7 mouse cellular contexts compared by ENCODE assay signal in the genomic region with DNA sequence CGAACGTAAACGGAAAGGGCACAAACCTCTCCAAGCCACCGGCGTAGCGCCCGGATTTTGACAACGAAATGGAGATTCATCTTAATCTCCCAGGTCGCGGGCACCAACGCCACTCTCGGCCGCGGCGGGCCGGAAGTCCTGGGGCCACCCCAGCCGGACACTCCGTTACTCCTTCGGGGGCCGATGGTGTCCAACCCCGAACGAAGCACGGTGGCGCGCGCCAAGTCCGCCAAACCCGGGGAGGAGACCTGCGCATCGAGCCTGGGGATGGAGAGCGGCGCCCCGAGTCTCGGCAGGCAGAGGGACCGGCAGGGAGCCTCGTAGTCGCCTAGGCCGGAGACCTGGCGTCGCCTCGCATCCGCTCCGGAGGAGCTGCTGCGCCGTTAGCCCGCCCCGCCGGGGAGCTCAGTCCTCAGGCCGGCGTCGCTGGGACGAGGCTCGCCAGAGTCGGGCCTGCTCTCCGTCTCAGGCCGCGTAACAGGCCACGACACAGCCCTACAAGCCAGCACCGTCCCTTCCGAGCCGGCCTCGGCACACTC. TPM values are rescaled to one million over a fixed set of nuclear protein-coding genes. Genes with fewer than 3 reads are reported as not detected.
DNase-seq lines count a peak whose midpoint lies in the region; ATAC-seq and TF ChIP-seq lines count a peak whose summit lies in the region.

No protein-coding gene starts in this region.

- H3K4me3 ChIP-seq in lung, embryonic 15.5 days = peak overlapping the region; percentile 91
- peak overlapping the region; percentile 97 for H3K4me3 ChIP-seq in liver, embryonic 11.5 days (ENCODE audit: low read depth, low read length)
- peak overlapping the region; percentile 86 for H3K4me3 ChIP-seq in stomach, postnatal 0 days (ENCODE audit: low read depth, low read length)

- H3K27me3 ChIP-seq in lung, embryonic 15.5 days = no peaks in the 10 kb centered on the region
- no peaks in the 10 kb centered on the region for H3K27me3 ChIP-seq in liver, embryonic 11.5 days (replicated peaks; ENCODE audit: control insufficient read depth, insufficient read depth, low read length)
- H3K27me3 ChIP-seq in stomach, postnatal 0 days (ENCODE audit: control insufficient read depth, insufficient read depth, low read length) = no peaks in the 10 kb centered on the region

- peaks cover 29% of the 10 kb centered on the region for H3K4me1 ChIP-seq in lung, embryonic 15.5 days
- H3K4me1 ChIP-seq in liver, embryonic 11.5 days (replicated peaks; ENCODE audit: control insufficient read depth, insufficient read depth, low read length) = peaks cover 47% of the 10 kb centered on the region
- H3K4me1 ChIP-seq in stomach, postnatal 0 days (replicated peaks; ENCODE audit: control insufficient read depth, insufficient read depth) = 0 out of 2 replicates have a peak, but pooled peaks cover 2% of the 10 kb centered on the region

- peak overlapping the region; percentile 97 for H3K27ac ChIP-seq in lung, embryonic 15.5 days
- H3K27ac ChIP-seq in liver, embryonic 11.5 days (ENCODE audit: low read depth, low read length) = peak overlapping the region; percentile 93
- H3K27ac ChIP-seq in stomach, postnatal 0 days (replicated peaks) = peak overlapping the region; percentile 97

- DNase-seq in lung, postnatal 4 days = no peak
- DNase-seq in forelimb bud, embryonic 11.5 days (ENCODE audit: low read depth, low spot score) = peak; percentile 27
- no peak for DNase-seq in liver, embryonic 11.5 days (ENCODE audit: low spot score)
- no peak for DNase-seq in stomach, postnatal 0 days (ENCODE audit: low spot score)
- no peak for DNase-seq in cerebellum, postnatal 36 days

- peak overlapping the region; percentile 98 for H3K9ac ChIP-seq in lung, embryonic 15.5 days
- peak overlapping the region; percentile 91 for H3K9ac ChIP-seq in liver, embryonic 11.5 days (ENCODE audit: low read depth, low read length)
- H3K9ac ChIP-seq in stomach, postnatal 0 days (ENCODE audit: low read length) = peak overlapping the region; percentile 93

- ATAC-seq in lung, embryonic 15.5 days (ENCODE audit: borderline replicate concordance, extremely low read depth, low FRiP score, low TSS enrichment) = no peak; the same call in 1 of the 2 replicates
- ATAC-seq in common myeloid progenitor, adult 5-6 weeks (replicated peaks; ENCODE audit: low read depth, poor library complexity, severe bottlenecking) = peak; percentile 3; the same call in 1 of the 2 replicates
- ATAC-seq in liver, embryonic 11.5 days (replicated peaks; ENCODE audit: low FRiP score) = peak; percentile 54
- peak; percentile 75 for ATAC-seq in stomach, postnatal 0 days (ENCODE audit: low FRiP score, low TSS enrichment)

- H3K4me2 ChIP-seq in lung, embryonic 15.5 days = peak overlapping the region; percentile 63
- H3K4me2 ChIP-seq in liver, embryonic 11.5 days = peak overlapping the region; percentile 89
- peak overlapping the region; percentile 72 for H3K4me2 ChIP-seq in stomach, postnatal 0 days (replicated peaks; ENCODE audit: low read depth)

- peaks cover 15% of the 10 kb centered on the region for H3K36me3 ChIP-seq in lung, embryonic 15.5 days
- peaks cover 11% of the 10 kb centered on the region; the same call in 1 of the 2 replicates for H3K36me3 ChIP-seq in liver, embryonic 11.5 days (ENCODE audit: control insufficient read depth, insufficient read depth, low read length)
- H3K36me3 ChIP-seq in stomach, postnatal 0 days (ENCODE audit: control insufficient read depth, insufficient read depth, low read length) = 0 out of 2 replicates have a peak, but pooled peaks cover 3% of the 10 kb centered on the region

- peak; percentile 8; the same call in 1 of the 2 replicates for TF ChIP-seq CTCF in stomach, postnatal 0 days (IDR thresholded peaks at IDR 0.05; ENCODE audit: low read depth)

- WGBS in lung, embryonic 15.5 days = under 1% methylated on average over 62 of the region's 62 CpGs
- under 1% methylated on average over 62 of the region's 62 CpGs for WGBS in liver, embryonic 11.5 days
- WGBS in stomach, postnatal 0 days = under 1% methylated on average over 57 of the region's 62 CpGs

- no peaks in the 10 kb centered on the region for H3K9me3 ChIP-seq in lung, embryonic 15.5 days
- no peaks in the 10 kb centered on the region for H3K9me3 ChIP-seq in liver, embryonic 11.5 days (ENCODE audit: control insufficient read depth, low read length)
- H3K9me3 ChIP-seq in stomach, postnatal 0 days (ENCODE audit: control insufficient read depth, low read length) = no peaks in the 10 kb centered on the region

- TF ChIP-seq EP300 in stomach, postnatal 0 days (optimal IDR thresholded peaks at IDR 0.05) = no peak

RNA-seq across cellular contexts. Expression of a gene that starts 0.4 kb away (rescaled TPM):
- 418 and 423 TPM in 2 replicates for polyA plus RNA-seq in lung, embryonic 15.5 days (2015; fragmentation: Nextera tagmentation; extraction: Ambion mirVana)
- 120 and 139 TPM in 2 replicates for total RNA-seq in common myeloid progenitor, adult 5-6 weeks (2017)
- 318 and 355 TPM in 2 replicates for polyA plus RNA-seq in liver, embryonic 11.5 days (2014; fragmentation: Nextera tagmentation; extraction: Ambion mirVana)
- 149 and 153 TPM in 2 replicates for polyA plus RNA-seq in stomach, postnatal 0 days (2015; fragmentation: Nextera tagmentation; extraction: Ambion mirVana)

RNA-seq across cellular contexts. Expression of a gene that starts 0.7 kb away (rescaled TPM):
- polyA plus RNA-seq in lung, embryonic 15.5 days (2015; fragmentation: Nextera tagmentation; extraction: Ambion mirVana) = 44.0 and 44.5 TPM in 2 replicates
- 59.1 and 73.1 TPM in 2 replicates for total RNA-seq in common myeloid progenitor, adult 5-6 weeks (2017)
- polyA plus RNA-seq in liver, embryonic 11.5 days (2014; fragmentation: Nextera tagmentation; extraction: Ambion mirVana) = 42.2 and 53.9 TPM in 2 replicates
- polyA plus RNA-seq in stomach, postnatal 0 days (2015; fragmentation: Nextera tagmentation; extraction: Ambion mirVana) = 41.7 and 42.5 TPM in 2 replicates

RNA-seq across cellular contexts. Expression of a gene that starts 43.2 kb away (rescaled TPM):
- polyA plus RNA-seq in lung, embryonic 15.5 days (2015; fragmentation: Nextera tagmentation; extraction: Ambion mirVana) = 19.3 and 21.6 TPM in 2 replicates
- 9.6 and 10.6 TPM in 2 replicates for total RNA-seq in common myeloid progenitor, adult 5-6 weeks (2017)
- 4.2 and 4.8 TPM in 2 replicates for polyA plus RNA-seq in liver, embryonic 11.5 days (2014; fragmentation: Nextera tagmentation; extraction: Ambion mirVana)
- 12.2 and 13.0 TPM in 2 replicates for polyA plus RNA-seq in stomach, postnatal 0 days (2015; fragmentation: Nextera tagmentation; extraction: Ambion mirVana)

RNA-seq across cellular contexts. Expression of a gene that starts 47.3 kb away (rescaled TPM):
- polyA plus RNA-seq in lung, embryonic 15.5 days (2015; fragmentation: Nextera tagmentation; extraction: Ambion mirVana) = 0.54 and 0.71 TPM in 2 replicates
- not detected in 2 replicates for total RNA-seq in common myeloid progenitor, adult 5-6 weeks (2017)
- 0.36 and 0.40 TPM in 2 replicates for polyA plus RNA-seq in liver, embryonic 11.5 days (2014; fragmentation: Nextera tagmentation; extraction: Ambion mirVana)
- polyA plus RNA-seq in stomach, postnatal 0 days (2015; fragmentation: Nextera tagmentation; extraction: Ambion mirVana) = 2.9 and 3.2 TPM in 2 replicates
